Mouse (Mus musculus): ENCODE data around the gene Gm21992.

GRCm38 (mm10) chr19:4737866-4738265 is 73.5 kb downstream of the Gm21992 start:
- no peak for TF ChIP-seq CTCF (IDR thresholded peaks at IDR 0.05; ENCODE audit: low read depth, low read length)
- TF ChIP-seq EP300 (IDR thresholded peaks at IDR 0.05; ENCODE audit: insufficient read depth, low read depth, low read length): no peak

All from ES-Bruce4 (cell line).